Mouse (Mus musculus): Measurements from ENCODE around the gene Pnpla2. TPM values are rescaled to one million over a fixed set of nuclear protein-coding genes. Genes with fewer than 3 reads are reported as not detected.

The Pnpla2 gene
- polyA plus RNA-seq, 1 experiment from 2014 or later: 14.9 TPM

GRCm38 (mm10) chr7:141469901-141470636 is 15.1 kb downstream of the Pnpla2 start:
- peaks cover 53% of the 10 kb centered on the region for H3K4me1 ChIP-seq (replicated peaks)
- H3K4me3 ChIP-seq (replicated peaks): no peak overlapping the region
- H3K27me3 ChIP-seq: peaks cover 15% of the 10 kb centered on the region
- no peaks in the 10 kb centered on the region for H3K9me3 ChIP-seq
- 0 out of 2 replicates have a peak overlapping the region, but pooled peaks have one; percentile 86 for H3K4me2 ChIP-seq
- H3K36me3 ChIP-seq: peaks cover 35% of the 10 kb centered on the region
- H3K27ac ChIP-seq: no peak overlapping the region
- no peak for ATAC-seq (ENCODE audit: insufficient number of reproducible peaks, insufficient read depth, low FRiP score, low TSS enrichment, low read depth)
- WGBS: 91% methylated on average over 18 of the region's 18 CpGs
- no peak overlapping the region for H3K9ac ChIP-seq (replicated peaks)

GRCm38 (mm10) chr7:141470637-141470944 is 15.6 kb downstream of the Pnpla2 start:
- Histone ChIP-seq H3K27me3 (peaks cover 10% of the 10 kb centered on the region), H3K9me3 (no peaks in the 10 kb centered on the region), H3K4me2 (no peak overlapping the region), H3K4me3 (replicated peaks) (no peak overlapping the region), H3K36me3 (peaks cover 35% of the 10 kb centered on the region), H3K27ac (no peak overlapping the region), H3K9ac (replicated peaks) (no peak overlapping the region), H3K4me1 (replicated peaks) (peaks cover 49% of the 10 kb centered on the region)
- WGBS: 95% methylated on average over 10 of the region's 10 CpGs
- ATAC-seq (ENCODE audit: insufficient number of reproducible peaks, insufficient read depth, low FRiP score, low TSS enrichment, low read depth): no peak

GRCm38 (mm10) chr7:141471236-141471635 is 16.2 kb downstream of the Pnpla2 start:
- Histone ChIP-seq H3K9me3 (no peaks in the 10 kb centered on the region), H3K4me1 (replicated peaks) (peaks cover 50% of the 10 kb centered on the region), H3K9ac (replicated peaks) (no peak overlapping the region), H3K36me3 (peaks cover 35% of the 10 kb centered on the region), H3K4me3 (replicated peaks) (no peak overlapping the region), H3K4me2 (no peak overlapping the region), H3K27me3 (0 out of 2 replicates have a peak, but pooled peaks cover 4% of the 10 kb centered on the region), H3K27ac (no peak overlapping the region)
- 82% methylated on average over 1 of the region's 1 CpGs for WGBS
- ATAC-seq (ENCODE audit: insufficient number of reproducible peaks, insufficient read depth, low FRiP score, low TSS enrichment, low read depth): no peak

- Histone ChIP-seq H3K27ac (no peak overlapping the region), H3K36me3 (peaks cover 35% of the 10 kb centered on the region), H3K4me2 (no peak overlapping the region), H3K9me3 (no peaks in the 10 kb centered on the region), H3K4me1 (replicated peaks) (peaks cover 53% of the 10 kb centered on the region), H3K9ac (replicated peaks) (no peak overlapping the region), H3K27me3 (no peaks in the 10 kb centered on the region), H3K4me3 (replicated peaks) (no peak overlapping the region)
- 84% methylated on average over 6 of the region's 6 CpGs for WGBS
- ATAC-seq (ENCODE audit: insufficient number of reproducible peaks, insufficient read depth, low FRiP score, low TSS enrichment, low read depth): no peak
Observed at GRCm38 (mm10) chr7:141472226-141472625, 17.2 kb downstream of the Pnpla2 start.

- H3K4me1 ChIP-seq (replicated peaks): peaks cover 58% of the 10 kb centered on the region
- H3K4me2 ChIP-seq: no peak overlapping the region
- H3K9ac ChIP-seq (replicated peaks): no peak overlapping the region
- peaks cover 35% of the 10 kb centered on the region for H3K36me3 ChIP-seq
- 84% methylated on average over 6 of the region's 6 CpGs for WGBS
- H3K27ac ChIP-seq: no peak overlapping the region
- H3K9me3 ChIP-seq: no peaks in the 10 kb centered on the region
- no peak overlapping the region for H3K4me3 ChIP-seq (replicated peaks)
- ATAC-seq (ENCODE audit: insufficient number of reproducible peaks, insufficient read depth, low FRiP score, low TSS enrichment, low read depth): no peak
- no peaks in the 10 kb centered on the region for H3K27me3 ChIP-seq
Observed at GRCm38 (mm10) chr7:141472763-141473162, 17.8 kb downstream of the Pnpla2 start.

GRCm38 (mm10) chr7:141474160-141474559 is 19.2 kb downstream of the Pnpla2 start:
- Histone ChIP-seq H3K4me2 (peak overlapping the region; percentile 92), H3K27ac (no peak overlapping the region), H3K9ac (replicated peaks) (peak overlapping the region; percentile 82), H3K36me3 (peaks cover 35% of the 10 kb centered on the region), H3K27me3 (no peaks in the 10 kb centered on the region), H3K9me3 (no peaks in the 10 kb centered on the region), H3K4me3 (replicated peaks) (peak overlapping the region; percentile 73), H3K4me1 (replicated peaks) (peaks cover 52% of the 10 kb centered on the region)
- ATAC-seq (ENCODE audit: insufficient number of reproducible peaks, insufficient read depth, low FRiP score, low TSS enrichment, low read depth): no peak
- WGBS: 10% methylated on average over 5 of the region's 5 CpGs

GRCm38 (mm10) chr7:141475011-141475804 is 20.2 kb downstream of the Pnpla2 start, which contains the start of the genes Polr2l and Tspan4:
TSS of gene Polr2l (minus strand) at chr7:141475132.
TSS of gene Tspan4 (plus strand) at chr7:141475240.
- peak within 1 kb of the TSS; percentile 92 for H3K4me2 ChIP-seq
- under 1% methylated on average over 87 of the region's 87 CpGs for WGBS
- H3K27ac ChIP-seq: peak within 1 kb of the TSS; percentile 87
- H3K4me3 ChIP-seq (replicated peaks): peak within 1 kb of the TSS; percentile 73
- no peaks in the 10 kb centered on the region for H3K9me3 ChIP-seq
- H3K36me3 ChIP-seq: peaks cover 25% of the 10 kb centered on the region
- peak; percentile 29; the same call in 1 of the 2 replicates for ATAC-seq (ENCODE audit: insufficient number of reproducible peaks, insufficient read depth, low FRiP score, low TSS enrichment, low read depth)
- peaks cover 1% of the 10 kb centered on the region; the same call in 1 of the 2 replicates for H3K27me3 ChIP-seq
- peaks cover 45% of the 10 kb centered on the region for H3K4me1 ChIP-seq (replicated peaks)
- peak within 1 kb of the TSS; percentile 82 for H3K9ac ChIP-seq (replicated peaks)

GRCm38 (mm10) chr7:141475805-141476158 is 20.8 kb downstream of the Pnpla2 start:
- H3K9ac ChIP-seq (replicated peaks): peak overlapping the region; percentile 82
- H3K9me3 ChIP-seq: no peaks in the 10 kb centered on the region
- no peak for ATAC-seq (ENCODE audit: insufficient number of reproducible peaks, insufficient read depth, low FRiP score, low TSS enrichment, low read depth)
- 2% methylated on average over 12 of the region's 12 CpGs for WGBS
- peaks cover 19% of the 10 kb centered on the region for H3K36me3 ChIP-seq
- H3K4me3 ChIP-seq (replicated peaks): peak overlapping the region; percentile 73
- peaks cover 45% of the 10 kb centered on the region for H3K4me1 ChIP-seq (replicated peaks)
- peak overlapping the region; percentile 87 for H3K27ac ChIP-seq
- H3K4me2 ChIP-seq: peak overlapping the region; percentile 92
- peaks cover 3% of the 10 kb centered on the region; the same call in 1 of the 2 replicates for H3K27me3 ChIP-seq

- Histone ChIP-seq H3K36me3 (peaks cover 13% of the 10 kb centered on the region), H3K9ac (replicated peaks) (peak overlapping the region; percentile 82), H3K4me1 (replicated peaks) (peaks cover 51% of the 10 kb centered on the region), H3K4me2 (peak overlapping the region; percentile 92), H3K27ac (peak overlapping the region; percentile 87), H3K9me3 (no peaks in the 10 kb centered on the region), H3K27me3 (peaks cover 8% of the 10 kb centered on the region), H3K4me3 (replicated peaks) (peak overlapping the region; percentile 73)
- under 1% methylated on average over 11 of the region's 17 CpGs for WGBS
- ATAC-seq (ENCODE audit: insufficient number of reproducible peaks, insufficient read depth, low FRiP score, low TSS enrichment, low read depth): peak; percentile 32; the same call in 1 of the 2 replicates
Observed at GRCm38 (mm10) chr7:141476226-141476980, 21.4 kb downstream of the Pnpla2 start.

GRCm38 (mm10) chr7:141476981-141477370 is 22.0 kb downstream of the Pnpla2 start:
- 17% methylated on average over 7 of the region's 7 CpGs for WGBS
- peaks cover 56% of the 10 kb centered on the region for H3K4me1 ChIP-seq (replicated peaks)

More at GRCm38 (mm10) chr7:141476981-141477370, 22.0 kb downstream of the Pnpla2 start:
- H3K4me2 ChIP-seq: peak overlapping the region; percentile 92
- ATAC-seq (ENCODE audit: insufficient number of reproducible peaks, insufficient read depth, low FRiP score, low TSS enrichment, low read depth): no peak
- peaks cover 14% of the 10 kb centered on the region for H3K27me3 ChIP-seq
- peaks cover 10% of the 10 kb centered on the region for H3K36me3 ChIP-seq
- peak overlapping the region; percentile 73 for H3K4me3 ChIP-seq (replicated peaks)
- H3K9ac ChIP-seq (replicated peaks): peak overlapping the region; percentile 82
- H3K27ac ChIP-seq: peak overlapping the region; percentile 87
- no peaks in the 10 kb centered on the region for H3K9me3 ChIP-seq

Data from limb, embryonic 12.5 days (tissue).